Mouse (Mus musculus) myocyte (in vitro differentiated cells): ENCODE results near the gene Rcc1.

Source experiments
- CEBPB ChIP-seq: IDR thresholded peaks from 2 replicates; pipeline ENCODE4 v1.6.1; 2011; ENCODE audit warnings: mild to moderate bottlenecking, moderate library complexity; ENCODE audit not compliant: poor library complexity, insufficient read depth, severe bottlenecking
- E2F4 ChIP-seq: IDR thresholded peaks from one replicate; pipeline ENCODE4 v1.6.1; 2011; ENCODE audit warnings: mild to moderate bottlenecking, control low read depth, moderate library complexity; ENCODE audit not compliant: insufficient read depth
- MAX ChIP-seq: IDR thresholded peaks from one replicate; pipeline ENCODE4 v1.6.1; 2011; ENCODE audit warnings: low read depth, mild to moderate bottlenecking, control low read depth
- MYOD1 ChIP-seq, 3 experiments: IDR thresholded peaks; one replicate each; pipeline ENCODE4 v1.6.1; 2011; ENCODE audit warnings: control low read depth in 2 of 3, low read depth in 2 of 3, mild to moderate bottlenecking in 2 of 3, moderate library complexity in 1 of 3; ENCODE audit not compliant: insufficient read length in 2 of 3, control insufficient read depth in 1 of 3
- POLR2A ChIP-seq: IDR thresholded peaks from one replicate; pipeline ENCODE4 v1.6.1; 2011; ENCODE audit warnings: low read depth, mild to moderate bottlenecking, control low read depth, moderate library complexity; ENCODE audit not compliant: insufficient read length
- POLR2AphosphoS2 ChIP-seq: IDR thresholded peaks from one replicate; pipeline ENCODE4 v1.6.1; 2011; ENCODE audit warnings: low read depth, control low read depth; ENCODE audit not compliant: insufficient read length
- REST ChIP-seq: IDR thresholded peaks from one replicate; pipeline ENCODE4 v1.6.1; 2011; ENCODE audit warnings: mild to moderate bottlenecking, control low read depth, moderate library complexity; ENCODE audit not compliant: insufficient read depth, insufficient read length
- SRF ChIP-seq: IDR thresholded peaks from one replicate; pipeline ENCODE4 v1.6.1; 2011; ENCODE audit warnings: low read depth; ENCODE audit not compliant: control insufficient read depth, insufficient read length
- TCF12 ChIP-seq: IDR thresholded peaks from one replicate; pipeline ENCODE4 v1.6.1; 2011; ENCODE audit warnings: mild to moderate bottlenecking, control low read depth; ENCODE audit not compliant: poor library complexity, insufficient read depth, severe bottlenecking
- TCF3 ChIP-seq: IDR thresholded peaks from one replicate; pipeline ENCODE4 v1.6.1; 2011; ENCODE audit warnings: low read depth, control low read depth; ENCODE audit not compliant: insufficient read length
- USF1 ChIP-seq: IDR thresholded peaks from one replicate; pipeline ENCODE4 v1.6.1; 2011; ENCODE audit warnings: low read depth, mild to moderate bottlenecking, control low read depth, moderate library complexity

DNA sequence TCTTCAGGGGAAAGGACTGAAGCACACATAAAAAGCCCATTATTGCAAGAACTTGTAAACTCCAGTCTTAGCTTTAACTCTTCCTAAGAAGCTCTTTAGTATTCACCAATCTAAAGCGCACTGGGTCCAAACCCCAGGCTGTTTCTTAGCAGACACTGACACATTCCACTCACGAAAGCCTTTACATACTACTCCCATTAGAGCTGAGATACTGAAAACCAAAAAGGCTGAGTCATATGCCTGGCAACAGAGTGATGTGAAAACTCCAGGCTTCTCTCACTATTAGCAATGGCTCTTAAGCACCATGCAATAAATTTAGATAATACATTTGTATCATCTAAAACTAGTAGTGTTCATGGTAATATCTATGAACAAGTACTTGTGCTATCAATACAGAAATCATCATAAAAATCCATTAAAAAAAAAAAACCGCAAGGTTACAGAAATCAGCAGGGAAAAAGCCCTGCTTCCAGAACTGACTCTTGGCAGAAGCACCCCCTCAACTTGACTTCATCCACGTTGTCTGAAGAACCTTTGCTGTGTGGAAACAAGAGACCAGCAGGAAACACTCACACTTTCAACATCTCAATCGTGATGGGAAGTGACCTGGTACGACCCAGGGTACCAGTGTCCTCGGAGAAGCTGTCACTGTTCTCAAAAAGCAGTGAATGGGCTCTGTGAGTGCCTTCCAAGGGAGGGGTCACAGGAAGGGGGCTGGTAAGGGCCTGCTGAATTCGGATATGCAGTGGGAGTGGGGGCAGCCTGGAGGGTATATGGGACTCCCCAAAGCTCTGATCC is 16.7 kb upstream of the Rcc1 start:
- TF ChIP-seq USF1 (no peak), POLR2A (no peak), MYOD1 (IDR thresholded peaks at IDR 0.05; ENCODE audit: control insufficient read depth in 1 of 3, insufficient read length in 2 of 3, low read depth in 2 of 3) (no peak), E2F4 (no peak), CEBPB (no peak), REST (no peak), POLR2AphosphoS2 (no peak), TCF12 (no peak), TCF3 (no peak), MAX (no peak), SRF (no peak)
